In genomic region chr19:45077742-45078645, GRCm38 (mm10) we compare ENCODE assay signal across 17 mouse cellular contexts. TPM values are rescaled to one million over a fixed set of nuclear protein-coding genes. Genes with fewer than 3 reads are reported as not detected.
A peak's percentile ranks its signal among the peaks of the same experiment; 100 is the strongest.
DNase-seq lines count a peak whose midpoint lies in the region; ATAC-seq lines count a peak whose summit lies in the region.
"Had no signal": no experiment of that assay in that cellular context is flagged by ENCODE, and none has a peak within 500 bp of the region (broad histone marks: within the 10 kb centered on the region; RNA-seq: fewer than 3 reads in every experiment).

No protein-coding gene starts in this region.

- H3K36me3 ChIP-seq in heart, embryonic 13.5 days, result no peaks in the 10 kb centered on the region
- H3K36me3 ChIP-seq in limb, embryonic 11.5 days (ENCODE audit: control insufficient read depth, insufficient read depth, low read length), result no peaks in the 10 kb centered on the region

- H3K27ac ChIP-seq in heart, embryonic 13.5 days (replicated peaks), result no peak overlapping the region
- no peak overlapping the region for H3K27ac ChIP-seq in limb, embryonic 11.5 days (replicated peaks; ENCODE audit: low read depth, low read length)

- H3K9me3 ChIP-seq in heart, embryonic 13.5 days, result no peaks in the 10 kb centered on the region
- no peaks in the 10 kb centered on the region for H3K9me3 ChIP-seq in limb, embryonic 11.5 days (ENCODE audit: control insufficient read depth, low read length)

- peak overlapping the region; percentile 60 for H3K9ac ChIP-seq in heart, embryonic 13.5 days
- H3K9ac ChIP-seq in limb, embryonic 11.5 days (ENCODE audit: low read length), result no peak overlapping the region

- peak overlapping the region; percentile 70 for H3K4me3 ChIP-seq in heart, embryonic 13.5 days
- no peak overlapping the region; the same call in 1 of the 2 replicates for H3K4me3 ChIP-seq in limb, embryonic 11.5 days (ENCODE audit: low read depth, low read length)

- H3K4me1 ChIP-seq in heart, embryonic 13.5 days, result peaks cover 66% of the 10 kb centered on the region
- H3K4me1 ChIP-seq in limb, embryonic 11.5 days (ENCODE audit: control insufficient read depth, insufficient read depth, low read length), result peaks cover 29% of the 10 kb centered on the region

- peak overlapping the region; percentile 97 for H3K4me2 ChIP-seq in heart, embryonic 13.5 days
- H3K4me2 ChIP-seq in limb, embryonic 11.5 days (ENCODE audit: low read depth, severe bottlenecking), result peak overlapping the region; percentile 76; the same call in 1 of the 2 replicates

- H3K27me3 ChIP-seq in heart, embryonic 13.5 days (replicated peaks), result peaks cover 71% of the 10 kb centered on the region
- peaks cover 60% of the 10 kb centered on the region for H3K27me3 ChIP-seq in limb, embryonic 11.5 days (ENCODE audit: control insufficient read depth, insufficient read depth, low read length)

- ATAC-seq in CD4-positive, CD25-positive, alpha-beta regulatory T cell, adult 4 months, result no peak
- ATAC-seq in heart, embryonic 13.5 days (ENCODE audit: extremely low read depth, insufficient number of reproducible peaks, low FRiP score, low TSS enrichment), result no peak
- ATAC-seq in limb, embryonic 11.5 days (ENCODE audit: insufficient number of reproducible peaks, low FRiP score, low TSS enrichment, low read depth), result no peak

- intact Hi-C loops in heart, postnatal 25 days (cut with DNase I), result loop anchor here (5.0 kb wide), 1 partner anchor 79 kb away; no protein-coding TSS in a partner anchor

- 9% methylated on average over 20 of the region's 20 CpGs for WGBS in heart, embryonic 13.5 days
- 7% methylated on average over 20 of the region's 20 CpGs for WGBS in limb, embryonic 11.5 days

- peak; percentile 16 for DNase-seq in CD4-positive, CD25-positive, alpha-beta regulatory T cell, adult 2 months (ENCODE audit: low read depth, low spot score)
- DNase-seq in heart, postnatal 25 days (ENCODE audit: low spot score), result no peak
- DNase-seq in lung, postnatal 10 days, result peak; percentile 67
- DNase-seq in lung, postnatal 25 days (ENCODE audit: low spot score), result no peak
- DNase-seq in limb, embryonic 11.5 days (ENCODE audit: low spot score), result peak; percentile 45
- no peak for DNase-seq in right cerebral cortex, adult 2 months (ENCODE audit: low spot score in 2 of 2)
- DNase-seq: adrenal gland, postnatal 36 days; cerebellum, adult 11 months; kidney, postnatal 25 days; lung, postnatal 14 days; spleen, adult 18-20 months; thymus, postnatal 14 days had no signal

RNA-seq across cellular contexts. Expression of gene Kazald1, which starts 3.0 kb away (rescaled TPM):
- polyA plus RNA-seq in CD4-positive, CD25-positive, alpha-beta regulatory T cell, adult 4 months (2017; shearing (Covaris generic)), result 1 to 10 TPM in 1 of 2 experiments, under 1 TPM in 1; 0.76 to 1.2 TPM
- 5.8 and 6.5 TPM in 2 replicates for polyA plus RNA-seq in heart, embryonic 13.5 days (2015; fragmentation: Nextera tagmentation; extraction: Ambion mirVana)
- total RNA-seq in heart, postnatal 25 days (2021), result 1 to 10 TPM; 3.8 to 5.2 TPM
- polyA plus RNA-seq in limb, embryonic 11.5 days (2014; fragmentation: Nextera tagmentation; extraction: Ambion mirVana), result 1.4 and 2.2 TPM in 2 replicates
- polyA plus RNA-seq: erythroblast, embryonic 14.5 days had no signal

RNA-seq across cellular contexts. Expression of gene Sfxn3, which starts 30.7 kb away (rescaled TPM):
- polyA plus RNA-seq in CD4-positive, CD25-positive, alpha-beta regulatory T cell, adult 4 months (2017; shearing (Covaris generic)), result 100 to 1,000 TPM in 1 of 2 experiments, 10 to 100 TPM in 1; 92.5 to 132 TPM
- polyA plus RNA-seq in heart, embryonic 13.5 days (2015; fragmentation: Nextera tagmentation; extraction: Ambion mirVana), result 17.6 and 19.6 TPM in 2 replicates
- total RNA-seq in heart, postnatal 25 days (2021), result 10 to 100 TPM; 10.7 to 13.9 TPM
- 11.9 and 12.4 TPM in 2 replicates for polyA plus RNA-seq in limb, embryonic 11.5 days (2014; fragmentation: Nextera tagmentation; extraction: Ambion mirVana)

RNA-seq across cellular contexts. Expression of gene Pdzd7, which starts 32.5 kb away (rescaled TPM):
- not detected for polyA plus RNA-seq in CD4-positive, CD25-positive, alpha-beta regulatory T cell, adult 4 months (2017; shearing (Covaris generic))
- 0.15 TPM in 1 of 2 replicates, not detected in the other for polyA plus RNA-seq in heart, embryonic 13.5 days (2015; fragmentation: Nextera tagmentation; extraction: Ambion mirVana)
- total RNA-seq in heart, postnatal 25 days (2021), result under 1 TPM in 1 of 2 experiments, not detected in 1; 0.16 TPM
- polyA plus RNA-seq in limb, embryonic 11.5 days (2014; fragmentation: Nextera tagmentation; extraction: Ambion mirVana), result 0.14 and 0.21 TPM in 2 replicates
- total RNA-seq: hematopoietic stem cell, adult 5-6 weeks had no signal
- polyA plus RNA-seq: erythroblast, embryonic 14.5 days; liver, embryonic 11.5 days had no signal

Comparison
In these comparisons a context has a peak if more than half of its experiments do, and no peak if none do; other contexts are left out.
1. DNase-seq: peak in CD4-positive, CD25-positive, alpha-beta regulatory T cell, adult 2 months (single experiment), lung, postnatal 10 days (single experiment) and limb, embryonic 11.5 days (single experiment); none in heart, postnatal 25 days (single experiment), lung, postnatal 25 days (single experiment) and right cerebral cortex, adult 2 months (0 of 2).